Mouse (Mus musculus): ENCODE measurements around the gene Slc16a14. TPM values are rescaled to one million over a fixed set of nuclear protein-coding genes. Genes with fewer than 3 reads are reported as not detected.

Gene Slc16a14
- polyA plus RNA-seq, 1 experiment from 2014 or later, result 0.16 TPM

DNA sequence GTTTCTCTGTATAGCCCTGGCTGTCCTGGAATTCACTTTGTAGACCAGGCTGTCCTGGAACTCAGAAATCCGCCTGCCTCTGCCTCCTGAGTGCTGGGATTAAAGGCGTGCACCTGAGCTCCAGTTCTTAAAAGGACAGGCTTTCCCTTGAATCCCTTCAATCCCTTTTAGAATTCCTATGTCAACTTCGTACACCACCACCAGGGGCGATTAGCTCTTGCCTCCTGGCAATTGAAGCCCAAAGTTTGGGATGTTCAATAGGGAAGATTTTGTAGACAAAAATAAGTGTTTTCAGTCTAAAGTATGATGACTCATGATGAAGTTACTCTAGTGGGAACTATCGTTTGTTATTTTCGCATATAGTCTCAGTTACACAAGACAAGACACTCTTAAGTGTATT is 37.6 kb downstream of the Slc16a14 start:
- 82% methylated on average over 6 of the region's 6 CpGs for WGBS
- no peaks in the 10 kb centered on the region for H3K36me3 ChIP-seq

DNA sequence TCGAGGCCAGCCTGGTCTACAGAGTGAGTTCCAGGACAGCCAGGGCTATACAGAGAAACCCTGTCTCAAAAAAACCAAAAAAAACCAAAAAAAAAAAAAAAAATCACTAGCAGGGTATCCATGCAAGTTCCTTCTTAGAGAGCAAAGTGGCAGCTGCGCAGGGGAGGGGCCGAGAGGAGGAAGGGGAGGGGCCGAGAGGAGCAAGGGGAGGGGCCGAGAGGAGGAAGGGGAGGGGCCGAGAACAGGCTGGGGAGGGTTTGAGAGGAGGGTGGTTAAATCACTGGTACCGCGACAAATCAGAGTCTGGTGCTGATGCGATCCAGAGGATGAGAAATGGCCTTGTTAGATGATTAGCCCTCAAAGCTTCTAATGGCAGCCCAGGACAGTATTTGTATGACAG is 43.2 kb downstream of the Slc16a14 start:
- H3K4me1 ChIP-seq, result no peaks in the 10 kb centered on the region
- no peak overlapping the region for H3K27ac ChIP-seq
- no peak overlapping the region for H3K4me3 ChIP-seq
- 90% methylated on average over 9 of the region's 9 CpGs for WGBS
- H3K9me3 ChIP-seq (replicated peaks), result no peaks in the 10 kb centered on the region
- no peaks in the 10 kb centered on the region for H3K27me3 ChIP-seq (ENCODE audit: low read depth, poor library complexity, severe bottlenecking)
- H3K36me3 ChIP-seq, result no peaks in the 10 kb centered on the region
- DNase-seq (ENCODE audit: low spot score), result no peak

More for the DNA sequence above, 37.6 kb downstream of the Slc16a14 start:
- H3K4me1 ChIP-seq, result no peaks in the 10 kb centered on the region
- H3K9me3 ChIP-seq (replicated peaks), result no peaks in the 10 kb centered on the region
- no peaks in the 10 kb centered on the region for H3K27me3 ChIP-seq (ENCODE audit: low read depth, poor library complexity, severe bottlenecking)
- H3K4me3 ChIP-seq, result no peak overlapping the region
- DNase-seq (ENCODE audit: low spot score), result no peak
- no peak overlapping the region for H3K27ac ChIP-seq

DNA sequence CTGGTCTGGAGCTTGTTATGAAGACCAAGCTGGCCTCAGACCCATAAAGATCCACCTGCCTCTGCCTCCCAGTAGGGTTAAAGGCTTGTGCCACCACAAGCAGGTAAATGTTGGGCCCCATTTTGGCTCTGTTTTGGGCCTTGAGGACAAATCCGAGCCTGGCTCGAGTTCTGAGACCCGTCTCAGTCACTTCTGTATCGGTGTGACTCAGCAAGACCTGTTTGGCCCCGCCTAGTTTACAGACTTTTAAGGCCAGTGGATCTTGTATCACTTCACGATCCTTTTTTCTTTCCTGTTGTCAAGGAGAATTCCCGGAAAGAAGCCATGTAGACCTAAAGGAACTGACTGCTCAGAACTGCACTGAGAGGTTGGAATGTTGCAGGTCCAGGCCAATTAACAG is 44.4 kb downstream of the Slc16a14 start:
- Histone ChIP-seq H3K4me3 (no peak overlapping the region), H3K36me3 (no peaks in the 10 kb centered on the region), H3K9me3 (replicated peaks) (no peaks in the 10 kb centered on the region), H3K27me3 (ENCODE audit: low read depth, poor library complexity, severe bottlenecking) (no peaks in the 10 kb centered on the region), H3K27ac (no peak overlapping the region), H3K4me1 (no peaks in the 10 kb centered on the region)
- 83% methylated on average over 7 of the region's 7 CpGs for WGBS
- DNase-seq (ENCODE audit: low spot score), result no peak

DNA sequence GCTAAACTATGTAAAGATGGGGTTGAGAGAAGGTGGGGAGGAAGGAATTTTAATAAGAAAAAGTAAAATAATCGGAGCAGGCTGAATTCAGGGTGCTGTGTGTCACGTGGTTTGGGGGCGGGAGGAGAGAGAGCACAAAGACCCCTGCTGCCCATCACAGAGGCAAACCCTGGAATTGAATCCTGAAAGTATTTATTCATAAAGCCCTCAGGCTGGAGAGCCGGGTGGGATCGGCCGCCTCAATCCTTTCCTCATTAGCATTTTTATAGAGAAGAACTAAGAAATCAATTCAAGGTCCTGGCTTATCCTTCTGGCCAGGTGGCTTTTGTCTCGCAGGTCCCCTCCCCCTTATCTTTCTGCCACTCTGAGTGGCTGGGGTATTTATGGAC is 44.9 kb downstream of the Slc16a14 start:
- Histone ChIP-seq H3K4me3 (no peak overlapping the region), H3K9me3 (replicated peaks) (no peaks in the 10 kb centered on the region), H3K4me1 (no peaks in the 10 kb centered on the region), H3K27me3 (ENCODE audit: low read depth, poor library complexity, severe bottlenecking) (no peaks in the 10 kb centered on the region), H3K36me3 (no peaks in the 10 kb centered on the region), H3K27ac (no peak overlapping the region)
- no peak for DNase-seq (ENCODE audit: low spot score)
- 50% methylated on average over 7 of the region's 7 CpGs for WGBS

DNA sequence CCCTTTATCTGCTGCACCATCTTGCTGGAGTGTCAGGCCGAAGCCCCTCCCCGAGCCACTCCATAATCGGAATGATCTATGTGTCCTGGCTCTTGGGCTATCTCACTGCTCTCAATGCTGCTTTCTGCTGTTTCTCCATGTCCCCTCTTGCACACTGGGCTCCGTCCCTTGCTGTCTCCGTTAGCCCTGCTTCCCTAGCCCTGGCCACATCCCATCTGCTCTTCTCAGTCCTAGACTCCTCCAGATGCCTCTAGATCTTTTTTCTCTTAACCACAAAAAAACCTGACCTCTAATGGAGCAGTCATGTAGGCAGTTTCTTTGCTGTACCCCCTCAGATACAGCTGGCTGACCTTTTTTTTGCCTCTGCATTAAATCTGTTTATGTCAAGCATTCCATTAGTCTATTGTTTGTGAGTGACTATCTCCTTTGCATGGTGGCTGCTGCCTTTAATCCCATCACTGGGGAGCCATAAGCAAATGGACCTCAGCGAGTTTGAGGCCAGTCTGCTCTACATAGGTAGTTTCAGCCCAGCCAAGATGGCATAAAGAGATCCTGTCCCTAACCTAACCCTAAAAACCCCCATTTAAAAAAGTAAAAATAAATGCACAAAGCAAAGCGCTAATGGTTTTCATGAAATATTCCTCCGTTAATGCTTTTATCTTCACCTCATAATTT is 45.5 kb downstream of the Slc16a14 start:
- DNase-seq (ENCODE audit: low spot score), result no peak
- Histone ChIP-seq H3K36me3 (no peaks in the 10 kb centered on the region), H3K27me3 (ENCODE audit: low read depth, poor library complexity, severe bottlenecking) (no peaks in the 10 kb centered on the region), H3K4me3 (no peak overlapping the region), H3K27ac (no peak overlapping the region), H3K4me1 (no peaks in the 10 kb centered on the region), H3K9me3 (replicated peaks) (no peaks in the 10 kb centered on the region)
- 71% methylated on average over 8 of the region's 8 CpGs for WGBS

DNA sequence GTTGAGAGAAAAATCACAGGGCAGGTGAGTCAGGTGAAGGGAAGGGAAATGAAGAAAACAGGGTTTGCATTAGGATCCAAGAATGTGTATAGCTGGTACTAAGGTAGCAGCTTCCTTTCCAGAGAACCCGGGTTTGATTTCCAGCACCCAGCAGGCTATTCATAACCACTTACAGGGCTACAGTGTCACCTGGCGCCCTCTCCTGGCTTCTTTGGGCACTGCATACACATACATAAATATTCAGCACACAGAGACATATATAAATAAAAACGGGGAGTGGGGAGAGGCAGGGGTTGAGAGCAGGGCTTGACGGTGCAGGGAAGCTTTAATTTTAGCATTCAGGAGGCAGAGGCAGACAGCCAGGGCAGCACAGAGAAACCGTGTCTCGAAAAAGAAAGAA is 49.0 kb downstream of the Slc16a14 start:
- Histone ChIP-seq H3K36me3 (no peaks in the 10 kb centered on the region), H3K4me1 (peaks cover 10% of the 10 kb centered on the region), H3K9me3 (replicated peaks) (no peaks in the 10 kb centered on the region), H3K27me3 (ENCODE audit: low read depth, poor library complexity, severe bottlenecking) (no peaks in the 10 kb centered on the region), H3K27ac (no peak overlapping the region), H3K4me3 (no peak overlapping the region)
- no peak for DNase-seq (ENCODE audit: low spot score)
- 90% methylated on average over 6 of the region's 6 CpGs for WGBS

DNA sequence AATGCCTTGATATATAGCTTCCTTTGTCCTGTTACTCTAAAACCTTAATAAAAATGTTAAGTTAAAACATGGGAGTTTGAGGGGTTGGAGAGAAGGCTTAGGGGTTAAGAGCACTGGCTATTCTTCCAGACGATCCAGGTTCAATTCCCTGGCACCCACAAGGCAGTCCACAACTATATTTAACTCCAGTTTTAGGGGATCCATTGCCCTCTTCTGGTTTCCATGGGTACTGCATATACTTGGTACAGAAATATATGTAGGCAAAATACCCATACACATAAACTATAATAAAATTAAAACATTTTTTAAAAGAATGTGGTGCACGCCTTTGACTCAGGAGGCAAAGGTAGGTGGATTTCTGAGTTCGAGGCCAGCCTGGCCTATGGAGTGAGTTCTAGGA is 49.8 kb downstream of the Slc16a14 start:
- H3K4me1 ChIP-seq, result peaks cover 10% of the 10 kb centered on the region
- H3K27ac ChIP-seq, result no peak overlapping the region
- 90% methylated on average over 3 of the region's 3 CpGs for WGBS
- H3K36me3 ChIP-seq, result no peaks in the 10 kb centered on the region
- no peak for DNase-seq (ENCODE audit: low spot score)
- no peaks in the 10 kb centered on the region for H3K27me3 ChIP-seq (ENCODE audit: low read depth, poor library complexity, severe bottlenecking)
- no peak overlapping the region for H3K4me3 ChIP-seq
- no peaks in the 10 kb centered on the region for H3K9me3 ChIP-seq (replicated peaks)

DNA sequence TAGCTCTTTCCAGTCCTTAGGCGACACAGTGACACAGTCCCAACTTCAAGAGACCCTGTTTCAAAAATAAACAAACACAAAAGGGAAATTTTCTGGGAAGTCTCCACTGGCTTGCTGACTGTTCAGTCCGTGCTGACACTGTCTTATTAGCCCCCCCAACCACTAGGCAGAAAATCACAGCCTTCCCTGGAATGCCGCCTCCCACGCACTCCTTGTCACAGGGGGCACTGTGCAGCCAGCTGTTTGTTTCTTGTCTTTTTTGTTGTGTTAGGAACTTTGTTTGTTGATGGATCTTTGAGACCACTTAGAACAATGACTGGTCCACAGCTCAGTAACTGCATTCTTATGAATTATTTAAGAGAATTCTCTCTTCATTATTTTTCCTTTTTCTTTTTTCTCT is 51.0 kb downstream of the Slc16a14 start:
- no peak overlapping the region for H3K27ac ChIP-seq
- H3K9me3 ChIP-seq (replicated peaks), result no peaks in the 10 kb centered on the region
- 79% methylated on average over 4 of the region's 4 CpGs for WGBS
- no peaks in the 10 kb centered on the region for H3K27me3 ChIP-seq (ENCODE audit: low read depth, poor library complexity, severe bottlenecking)
- no peaks in the 10 kb centered on the region for H3K36me3 ChIP-seq
- DNase-seq (ENCODE audit: low spot score), result no peak
- peaks cover 10% of the 10 kb centered on the region for H3K4me1 ChIP-seq
- no peak overlapping the region for H3K4me3 ChIP-seq

DNA sequence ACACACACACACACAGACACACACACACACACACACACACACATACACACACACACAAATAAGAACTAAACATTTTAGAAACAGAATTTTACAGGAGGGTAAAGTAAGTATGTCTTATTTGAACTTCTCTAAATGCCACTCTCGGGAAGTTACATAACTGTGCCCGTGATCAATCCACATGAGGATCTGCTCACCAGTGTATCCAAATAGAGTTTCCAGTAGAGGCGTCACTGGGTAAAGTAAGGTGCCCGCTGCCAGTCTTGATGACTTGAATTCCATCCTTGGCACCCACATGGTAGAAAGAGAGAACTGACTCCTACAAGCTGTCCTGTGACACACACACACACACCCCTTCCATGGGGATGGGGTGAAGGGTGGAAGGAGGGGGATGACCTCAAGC is 52.0 kb downstream of the Slc16a14 start:
- Histone ChIP-seq H3K27ac (no peak overlapping the region), H3K4me3 (no peak overlapping the region), H3K9me3 (replicated peaks) (no peaks in the 10 kb centered on the region), H3K4me1 (peaks cover 10% of the 10 kb centered on the region), H3K27me3 (ENCODE audit: low read depth, poor library complexity, severe bottlenecking) (no peaks in the 10 kb centered on the region), H3K36me3 (no peaks in the 10 kb centered on the region)
- WGBS, result 94% methylated on average over 4 of the region's 4 CpGs
- no peak for DNase-seq (ENCODE audit: low spot score)

DNA sequence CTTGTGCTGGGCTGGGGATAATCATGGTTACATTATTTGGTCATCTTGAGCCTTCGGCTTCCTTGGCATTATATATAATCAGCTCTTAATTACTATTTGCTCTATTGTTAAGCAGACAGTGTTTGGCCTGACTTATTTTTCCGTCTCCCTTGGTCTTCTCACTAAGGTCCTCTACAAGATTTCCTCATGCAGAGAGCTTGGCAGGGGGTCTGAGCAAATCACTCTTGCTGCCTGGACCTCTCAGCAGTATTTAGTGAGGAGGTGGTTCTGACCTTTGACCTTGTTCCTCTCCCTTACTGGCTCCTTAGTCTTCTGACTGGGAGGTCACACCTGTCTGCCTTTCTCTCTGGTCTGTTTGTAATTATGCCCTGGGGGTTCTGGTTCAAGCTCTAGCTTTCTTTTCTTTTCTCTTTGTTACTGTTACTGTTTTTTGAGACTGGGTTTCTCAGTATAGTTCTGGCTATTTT is 52.8 kb downstream of the Slc16a14 start:
- no peaks in the 10 kb centered on the region for H3K36me3 ChIP-seq
- no peaks in the 10 kb centered on the region for H3K27me3 ChIP-seq (ENCODE audit: low read depth, poor library complexity, severe bottlenecking)
- no peaks in the 10 kb centered on the region for H3K9me3 ChIP-seq (replicated peaks)
- no peak overlapping the region for H3K27ac ChIP-seq
- peaks cover 10% of the 10 kb centered on the region for H3K4me1 ChIP-seq
- WGBS, result 41% methylated on average over 2 of the region's 2 CpGs
- no peak overlapping the region for H3K4me3 ChIP-seq
- no peak for DNase-seq (ENCODE audit: low spot score)

DNA sequence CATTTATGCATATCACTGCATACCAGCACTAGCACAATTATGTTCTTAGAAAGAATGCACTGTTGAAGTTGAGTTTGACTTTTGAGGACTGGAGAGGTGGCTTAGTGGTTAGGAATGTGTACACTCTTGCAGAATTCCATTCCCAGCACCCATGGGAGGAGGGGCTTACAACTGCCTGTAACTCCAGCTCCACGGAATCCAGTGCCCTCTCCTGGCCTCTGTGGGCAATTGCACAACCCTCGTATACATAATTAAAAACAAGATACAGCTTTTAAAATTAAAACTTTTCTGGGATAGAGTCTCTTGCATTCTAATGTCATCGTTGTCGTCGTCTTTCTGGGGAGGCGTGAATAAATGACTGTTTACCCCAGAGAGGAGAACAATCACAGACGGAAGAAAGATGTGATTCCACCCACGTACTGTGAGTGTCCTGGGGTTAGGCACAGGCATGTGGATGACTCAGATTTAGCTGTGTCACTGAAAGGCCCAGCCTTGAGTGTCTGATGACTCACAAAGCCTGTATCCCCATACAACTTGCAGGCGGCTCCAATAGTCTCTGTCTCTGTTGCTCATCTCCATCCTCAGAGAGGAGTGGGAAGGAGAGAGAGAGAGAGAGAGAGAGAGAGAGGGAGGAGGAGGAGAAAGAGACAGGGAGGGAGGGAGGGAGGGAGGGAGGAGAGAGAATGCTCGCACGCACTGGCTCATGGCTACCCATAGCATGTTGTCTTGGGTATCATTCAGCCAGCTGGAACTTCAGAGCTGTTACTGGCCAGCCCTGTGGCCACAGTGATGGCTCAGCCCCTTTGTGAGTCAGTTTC is 53.5 kb downstream of the Slc16a14 start:
- H3K27me3 ChIP-seq (ENCODE audit: low read depth, poor library complexity, severe bottlenecking), result no peaks in the 10 kb centered on the region
- no peak overlapping the region for H3K4me3 ChIP-seq
- peaks cover 10% of the 10 kb centered on the region for H3K4me1 ChIP-seq
- WGBS, result 77% methylated on average over 11 of the region's 11 CpGs
- no peaks in the 10 kb centered on the region for H3K36me3 ChIP-seq
- DNase-seq (ENCODE audit: low spot score), result no peak
- no peaks in the 10 kb centered on the region for H3K9me3 ChIP-seq (replicated peaks)
- H3K27ac ChIP-seq, result no peak overlapping the region

DNA sequence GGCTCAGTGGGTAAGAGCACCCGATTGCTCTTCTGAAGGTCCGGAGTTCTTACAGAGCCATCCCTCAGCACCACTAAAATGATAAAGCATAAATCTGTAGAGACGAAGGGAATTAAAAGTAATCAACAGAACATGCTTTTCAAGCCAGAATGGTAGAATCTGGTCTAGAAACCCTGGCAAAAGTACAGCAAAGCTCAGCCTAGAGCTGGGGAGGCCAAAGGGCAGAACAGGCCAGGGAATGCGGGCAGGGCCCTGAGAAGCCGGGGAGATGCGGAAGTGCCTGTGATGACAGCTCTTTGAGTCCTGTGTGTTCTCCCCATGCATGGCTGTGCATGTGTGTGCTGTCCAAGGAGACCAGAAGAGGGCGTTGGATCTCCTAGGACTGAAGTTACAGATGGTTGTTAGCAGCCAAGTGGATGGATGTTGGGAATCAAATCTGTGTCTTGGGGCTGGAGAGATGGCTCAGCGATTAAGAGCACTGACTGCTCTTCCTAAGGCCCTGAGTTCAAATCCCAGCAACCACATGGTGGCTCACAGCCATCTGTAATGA is 55.3 kb downstream of the Slc16a14 start:
- Histone ChIP-seq H3K27me3 (ENCODE audit: low read depth, poor library complexity, severe bottlenecking) (no peaks in the 10 kb centered on the region), H3K36me3 (no peaks in the 10 kb centered on the region), H3K4me3 (no peak overlapping the region), H3K27ac (no peak overlapping the region), H3K9me3 (replicated peaks) (no peaks in the 10 kb centered on the region), H3K4me1 (peaks cover 10% of the 10 kb centered on the region)
- 95% methylated on average over 8 of the region's 8 CpGs for WGBS
- DNase-seq (ENCODE audit: low spot score), result no peak

DNA sequence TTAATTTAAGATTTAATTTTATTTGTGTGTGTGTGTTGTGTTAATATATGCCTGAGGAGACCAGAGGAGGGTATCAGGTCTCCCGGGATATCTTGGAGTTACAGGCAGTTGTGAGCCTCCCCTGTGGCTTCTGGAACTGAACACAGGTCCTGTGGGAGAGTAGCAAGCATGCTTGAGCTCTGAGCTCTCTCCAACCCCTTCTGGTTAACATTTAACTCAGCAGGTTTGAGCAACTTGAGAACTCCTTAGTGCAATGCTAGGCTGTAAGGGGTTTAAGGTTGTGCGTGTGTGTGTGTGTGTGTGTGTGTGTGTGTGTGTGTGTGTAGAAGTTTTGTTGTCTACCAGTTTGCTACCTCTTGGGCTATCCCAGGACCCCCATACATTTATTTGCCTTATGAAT is 57.3 kb downstream of the Slc16a14 start:
- no peaks in the 10 kb centered on the region for H3K36me3 ChIP-seq
- H3K9me3 ChIP-seq (replicated peaks), result no peaks in the 10 kb centered on the region
- no peak for DNase-seq (ENCODE audit: low spot score)
- peaks cover 10% of the 10 kb centered on the region for H3K4me1 ChIP-seq
- H3K4me3 ChIP-seq, result no peak overlapping the region
- 89% methylated on average over 2 of the region's 2 CpGs for WGBS
- no peaks in the 10 kb centered on the region for H3K27me3 ChIP-seq (ENCODE audit: low read depth, poor library complexity, severe bottlenecking)
- H3K27ac ChIP-seq, result no peak overlapping the region
